Mouse (Mus musculus): ENCODE results near the gene Wrb.
"Not testable (repeated sequence)": the region's sequence is repeated elsewhere in the genome, so short reads cannot be mapped to it uniquely, and the experiment has no call there.

Gene Wrb

DNA sequence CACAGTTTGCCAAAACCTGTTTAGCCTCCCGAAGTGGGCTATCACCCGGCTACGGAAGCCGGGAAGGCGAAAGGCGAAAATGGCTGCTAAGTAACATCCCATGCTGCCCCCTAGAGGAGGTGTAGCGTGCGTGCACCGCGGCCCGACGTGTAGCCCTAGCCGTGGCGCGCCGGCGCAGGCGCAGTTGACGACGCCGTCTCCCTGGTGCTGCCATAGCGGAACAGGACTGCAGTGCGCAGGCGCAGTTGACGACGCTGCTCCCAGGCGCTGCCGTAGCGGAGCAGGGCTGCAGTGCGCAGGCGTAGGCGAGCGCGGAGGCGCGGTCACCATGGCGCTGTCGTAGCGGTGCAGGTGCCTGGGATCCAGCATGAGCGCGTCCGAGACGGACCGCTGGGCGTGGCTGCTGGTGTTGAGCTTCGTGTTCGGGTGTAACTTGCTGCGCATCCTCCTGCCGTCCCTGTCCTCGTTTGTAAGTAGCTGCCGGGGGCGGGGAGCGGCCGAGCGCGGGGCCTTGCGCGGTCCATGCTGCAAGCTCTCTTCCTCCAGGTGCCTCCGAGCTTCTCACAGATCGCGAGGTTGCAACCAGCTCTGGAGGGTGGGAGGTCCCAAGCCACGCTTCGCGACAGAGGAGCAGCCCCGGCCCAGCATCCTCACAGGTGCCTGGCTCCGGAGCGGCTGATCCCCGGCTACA is at the start of gene Wrb:
Gene Wrb (plus strand): TSS at position 298 of the 691 bp plus-strand sequence.
- DNase-seq (ENCODE audit: low read depth, low spot score) = peak; percentile 100

DNA sequence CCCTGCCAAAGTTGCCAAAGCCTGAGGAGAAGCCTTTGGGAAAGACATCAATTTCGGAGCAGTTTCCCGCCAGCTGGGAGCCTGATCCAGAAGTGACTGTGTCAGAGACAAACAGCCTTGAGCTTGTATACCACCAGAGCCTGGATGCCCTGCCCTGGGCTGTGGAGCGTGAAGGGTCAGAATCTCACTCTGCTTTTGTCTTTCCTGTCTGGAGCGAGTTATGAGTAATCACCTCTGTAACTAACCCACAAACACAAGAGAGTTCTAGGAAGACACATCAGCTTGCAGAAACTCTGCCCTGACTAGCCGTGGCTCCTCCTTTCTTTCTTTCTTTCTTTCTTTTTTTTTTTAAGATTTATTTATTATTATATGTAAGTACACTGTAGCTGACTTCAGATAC is 49.2 kb upstream of the Wrb start:
- no peak for DNase-seq (ENCODE audit: low read depth, low spot score)

DNA sequence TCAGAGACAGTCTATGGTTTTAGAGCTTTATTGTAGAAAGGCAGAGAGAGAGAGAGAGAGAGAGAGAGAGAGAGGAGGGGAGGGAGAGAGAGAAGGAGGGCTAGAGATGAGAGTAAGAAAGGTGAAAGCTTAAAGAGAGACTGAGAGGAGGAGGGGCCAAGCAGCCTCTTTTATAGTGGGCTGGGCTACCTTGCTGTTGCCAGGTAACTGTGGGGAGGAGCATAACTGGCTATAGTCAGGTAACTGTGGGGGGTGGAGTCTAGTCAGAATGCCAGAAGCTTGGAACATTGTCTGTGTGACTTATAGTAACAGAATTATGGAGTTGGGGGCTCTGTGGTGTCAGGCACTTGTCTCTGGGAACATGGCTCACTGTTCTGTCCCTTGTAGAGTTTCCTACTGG is 47.4 kb upstream of the Wrb start:
- not testable (repeated sequence) for DNase-seq (ENCODE audit: low read depth, low spot score)

DNA sequence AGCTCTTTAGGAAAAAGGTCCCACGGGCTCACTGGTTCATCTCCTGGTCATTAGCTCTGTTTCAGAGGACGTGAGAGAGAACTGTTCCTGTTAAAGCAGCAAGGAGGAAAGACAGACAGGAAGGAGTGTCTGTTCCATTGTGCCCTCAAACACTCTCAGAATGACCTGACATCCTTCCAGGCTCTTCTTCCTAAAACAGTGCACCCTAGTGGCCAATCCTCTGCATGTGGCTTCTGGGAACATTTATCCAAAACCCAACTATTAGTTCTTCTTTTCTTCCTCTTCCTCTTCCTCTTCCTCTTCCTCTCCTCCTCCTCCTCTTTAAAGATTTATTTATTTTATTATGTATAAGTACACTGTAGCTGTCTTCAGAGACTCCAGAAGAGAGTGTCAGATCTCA is 42.2 kb upstream of the Wrb start:
- no peak for DNase-seq (ENCODE audit: low read depth, low spot score)

DNA sequence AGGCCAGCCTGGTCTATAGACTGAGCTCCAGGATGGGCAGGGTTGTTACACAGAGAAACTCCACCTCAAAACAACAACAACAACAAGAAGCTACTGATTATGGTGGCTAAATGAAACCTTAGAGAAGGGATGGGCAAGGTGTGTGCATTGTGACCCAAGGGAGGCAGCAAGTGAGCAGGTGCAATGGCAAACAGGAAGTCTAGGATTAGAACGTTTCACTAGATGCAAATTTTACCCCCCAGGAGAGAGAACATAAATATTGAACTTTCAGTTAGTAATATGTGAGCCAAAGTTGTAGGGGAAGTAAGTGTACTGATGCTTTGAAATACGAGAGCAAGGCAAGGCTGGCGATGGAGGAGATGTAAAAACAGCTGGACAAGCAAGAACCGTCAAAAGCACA is 35.5 kb upstream of the Wrb start:
- DNase-seq (ENCODE audit: low read depth, low spot score) = no peak

DNA sequence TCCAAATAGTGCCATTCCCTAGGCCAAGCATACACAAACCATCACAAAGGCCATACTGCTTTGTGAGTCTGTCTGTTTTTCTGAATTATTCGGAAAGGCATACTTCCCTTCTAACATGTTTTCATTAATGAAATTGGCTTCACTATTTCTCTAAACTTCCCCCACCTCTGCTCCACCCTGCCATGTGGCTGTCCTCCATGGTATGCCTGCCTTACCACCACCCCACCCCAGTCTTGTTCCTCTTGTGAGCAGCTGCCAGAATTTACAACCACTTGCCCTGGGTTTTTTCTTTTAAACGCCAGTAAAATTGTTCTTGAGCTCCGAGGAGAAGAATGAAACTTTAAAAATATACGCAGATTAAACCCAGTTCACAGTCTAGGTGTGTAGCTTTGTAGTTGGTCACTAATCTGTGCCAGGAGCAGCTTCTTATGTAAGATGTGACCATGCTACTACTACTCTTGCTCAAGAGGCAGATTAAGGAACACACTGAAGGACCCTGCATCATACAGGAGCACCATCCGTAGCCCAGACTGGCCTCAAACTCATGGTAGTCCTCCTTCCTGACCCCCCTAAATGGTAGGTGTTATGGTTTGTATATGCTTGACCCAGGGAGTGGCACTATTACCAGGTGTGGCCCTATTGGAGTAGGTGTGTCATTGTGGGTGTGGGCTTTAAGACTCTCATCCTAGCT is 34.4 kb upstream of the Wrb start:
- no peak for DNase-seq (ENCODE audit: low read depth, low spot score)

DNA sequence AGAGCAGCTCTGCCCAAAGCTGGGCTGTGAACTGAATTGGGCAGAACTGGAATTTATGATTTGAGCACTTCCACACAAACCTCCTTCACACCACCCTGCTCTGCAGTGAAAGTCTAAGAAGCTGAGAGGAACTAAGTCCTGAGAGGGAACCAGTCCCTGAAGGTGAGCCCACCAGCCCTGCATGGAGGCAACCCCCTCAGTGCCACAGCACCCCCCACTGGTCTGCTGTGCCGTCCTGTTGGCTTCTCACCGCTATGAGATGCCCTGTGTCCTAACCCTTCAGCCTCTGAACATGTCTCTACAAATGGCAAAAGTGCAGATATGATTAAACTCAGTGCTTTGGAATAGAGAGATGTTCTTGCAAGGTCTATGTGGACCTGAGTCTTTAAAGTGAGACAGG is 32.4 kb upstream of the Wrb start:
- DNase-seq (ENCODE audit: low read depth, low spot score) = no peak

DNA sequence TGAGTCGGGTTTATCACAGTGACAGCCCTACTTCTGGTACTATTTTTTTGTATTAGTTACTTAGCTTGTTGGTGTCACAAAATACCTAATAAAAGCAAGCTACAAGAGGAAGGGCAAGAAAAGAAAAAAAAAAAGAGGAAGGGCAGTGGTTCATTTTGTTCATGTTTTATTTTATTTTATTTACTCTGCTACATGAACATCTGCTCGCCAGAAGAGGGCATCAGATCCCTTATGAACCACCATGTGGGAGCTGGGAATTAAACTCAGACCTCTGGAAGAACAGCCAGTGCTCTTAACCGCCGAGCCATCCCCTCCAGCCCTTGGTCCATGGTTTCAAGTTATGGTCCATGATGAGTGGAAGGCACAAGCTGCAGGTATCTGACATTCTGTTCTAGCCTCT is 30.5 kb upstream of the Wrb start:
- no peak for DNase-seq (ENCODE audit: low read depth, low spot score)

DNA sequence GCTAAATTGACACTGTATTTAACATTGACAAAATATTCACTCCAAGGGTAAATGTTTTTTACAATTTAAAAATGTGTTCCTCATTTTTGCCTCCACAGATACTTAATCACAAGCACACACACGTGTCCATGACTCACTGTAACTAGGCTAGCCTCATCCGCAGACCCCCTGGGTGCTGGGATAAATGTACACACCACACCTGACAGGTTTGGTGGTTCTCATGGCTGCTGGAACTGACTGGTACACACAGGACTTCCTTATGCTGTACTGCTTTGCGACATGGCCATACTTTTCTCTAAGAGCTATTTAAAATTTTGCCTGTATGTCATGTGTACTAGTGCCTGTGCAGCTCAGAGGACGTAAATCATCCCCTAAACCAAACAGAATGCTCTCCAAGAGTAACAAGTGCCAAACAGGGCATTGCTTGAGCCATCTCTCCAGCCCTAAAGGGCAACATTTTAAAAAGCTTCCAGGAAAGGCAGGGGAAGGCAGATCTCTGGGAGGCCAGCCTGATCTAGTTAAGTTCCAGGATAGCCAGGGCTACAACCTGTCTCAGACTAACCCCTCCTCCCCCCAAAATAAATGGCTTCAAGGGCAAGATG is 25.1 kb upstream of the Wrb start:
- DNase-seq (ENCODE audit: low read depth, low spot score) = no peak

DNA sequence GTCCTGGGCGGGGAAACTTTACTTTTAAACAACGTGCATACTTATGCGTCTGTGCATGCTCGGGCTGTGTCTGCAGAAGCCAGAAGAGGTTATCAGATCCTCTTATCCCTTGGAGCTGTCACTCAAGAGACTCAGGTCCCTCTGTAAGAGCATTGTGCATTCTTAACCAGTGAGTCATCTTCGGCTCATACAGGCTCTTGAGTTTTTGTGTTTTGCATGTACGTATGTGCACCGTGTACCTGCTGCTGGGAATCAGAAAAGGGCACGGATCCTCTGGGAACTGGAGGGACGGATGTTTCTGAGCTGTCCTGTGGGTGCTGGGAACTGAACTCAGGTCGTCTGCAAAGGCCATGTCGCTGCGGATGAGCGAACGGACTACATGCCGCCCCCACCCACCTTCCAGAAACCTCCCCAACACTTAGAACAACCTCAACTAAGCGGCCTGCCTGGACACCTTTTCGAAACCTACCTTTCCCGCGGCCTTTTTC is 18.5 kb upstream of the Wrb start:
- no peak for DNase-seq (ENCODE audit: low read depth, low spot score)

DNA sequence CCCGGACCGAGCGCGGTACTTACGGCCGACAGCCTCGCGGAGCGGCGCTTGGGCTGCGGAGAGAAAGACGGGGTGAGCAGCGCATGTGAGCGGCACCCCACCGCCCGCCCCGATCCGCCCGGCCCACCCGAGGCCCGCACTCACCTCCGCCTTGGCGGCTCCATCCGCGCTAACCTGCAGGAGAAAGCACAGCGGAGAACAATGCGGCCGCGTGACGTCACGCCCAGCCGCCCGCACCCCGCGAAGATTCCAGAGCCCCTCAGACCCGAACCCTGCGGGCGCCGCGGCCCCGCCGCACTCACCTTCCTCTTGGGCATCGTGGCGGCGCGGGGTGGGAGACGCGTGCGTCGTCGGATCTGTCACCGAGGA is 17.9 kb upstream of the Wrb start:
- no peak for DNase-seq (ENCODE audit: low read depth, low spot score)

DNA sequence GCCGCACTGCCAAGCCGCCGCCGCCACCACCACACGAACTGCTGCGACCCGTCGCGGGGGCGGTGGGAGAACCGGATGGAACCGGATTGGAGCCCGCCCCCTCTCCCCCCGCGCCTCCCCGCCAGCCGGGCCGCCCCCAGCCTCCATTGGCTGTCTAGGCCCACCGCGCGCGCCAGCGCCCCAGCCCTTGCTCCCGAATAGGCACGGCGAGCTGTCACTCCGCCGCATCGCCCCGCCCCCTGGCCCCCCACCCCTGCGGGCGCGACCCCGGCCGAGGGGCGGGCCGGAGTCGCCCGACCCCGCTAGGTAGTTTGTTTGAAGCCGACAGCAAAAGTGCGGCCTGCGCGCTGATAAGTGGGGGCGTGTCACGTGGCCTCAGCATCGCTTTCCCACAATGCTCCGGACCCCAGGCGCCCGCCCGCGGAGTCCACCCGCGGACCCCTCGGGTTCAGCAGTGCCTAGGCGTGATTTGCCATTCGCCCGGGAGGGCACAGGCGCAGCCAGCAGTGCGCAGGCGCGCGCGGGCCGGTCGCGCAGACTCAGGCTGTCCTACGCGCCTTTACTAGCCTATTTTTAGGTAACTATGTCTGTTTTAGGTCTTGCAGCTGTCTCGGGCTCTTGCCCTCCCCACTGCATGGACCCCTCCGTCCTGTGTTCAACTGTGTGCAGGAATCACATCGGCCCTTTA is 17.4 kb upstream of the Wrb start, which contains the start of gene Hmgn1:
Gene Hmgn1 (minus strand): TSS at position 73 of the 688 bp plus-strand sequence.
- DNase-seq (ENCODE audit: low read depth, low spot score) = peak; percentile 98

DNA sequence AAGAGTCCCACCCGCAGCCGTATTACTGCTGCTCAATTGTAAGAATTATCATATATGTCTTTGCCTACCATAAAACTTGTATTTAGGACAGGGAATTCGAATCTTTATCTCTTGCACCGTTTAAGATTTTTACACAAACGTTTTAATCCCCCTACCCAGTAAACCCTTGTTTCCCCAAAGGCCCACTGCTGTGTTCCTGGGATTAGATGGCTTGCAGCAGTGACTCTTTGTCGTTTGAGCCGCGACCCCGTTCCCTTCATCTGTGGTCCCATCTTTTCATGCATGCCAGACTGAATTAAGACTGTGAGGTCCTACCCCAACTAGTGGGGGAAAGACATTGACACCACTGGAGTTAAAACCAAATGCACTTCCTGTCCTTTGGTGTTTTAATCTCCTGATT is 16.7 kb upstream of the Wrb start:
- no peak for DNase-seq (ENCODE audit: low read depth, low spot score)

DNA sequence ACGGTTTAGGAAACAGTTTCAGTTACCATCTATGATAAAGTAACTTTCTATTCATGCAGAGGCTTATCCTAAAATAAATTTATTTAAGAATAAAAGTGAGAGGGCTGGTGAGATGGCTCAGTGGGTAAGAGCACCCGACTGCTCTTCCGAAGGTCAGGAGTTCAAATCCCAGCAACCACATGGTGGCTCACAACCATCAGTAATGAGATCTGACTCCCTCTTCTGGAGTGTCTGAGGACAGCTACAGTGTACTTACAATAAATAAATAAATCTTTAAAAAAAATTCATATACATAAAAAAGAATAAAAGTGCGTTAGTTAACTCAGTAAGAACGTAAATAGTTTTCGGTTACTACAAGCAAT is 478 bp upstream of the Wrb start:
- DNase-seq (ENCODE audit: low read depth, low spot score) = not testable (repeated sequence)

DNA sequence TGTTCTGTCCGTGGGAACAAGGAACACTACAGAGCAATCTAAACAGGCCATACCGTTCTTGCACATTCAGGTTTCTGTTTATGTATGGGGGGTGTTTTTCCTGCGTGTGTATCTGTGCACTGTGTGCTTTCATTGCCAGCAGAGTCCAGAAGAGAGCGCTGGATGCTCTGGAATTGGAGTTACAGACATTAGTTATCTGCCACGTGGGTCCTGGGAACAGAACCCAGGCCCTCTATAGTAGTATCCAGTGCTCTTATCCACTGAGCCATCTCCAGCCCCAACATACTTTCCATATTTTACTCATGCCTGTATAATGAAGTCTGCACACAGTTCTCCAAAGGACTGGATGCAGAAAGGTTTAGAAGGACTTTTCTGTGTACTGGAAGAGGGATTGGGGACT is 607 bp downstream of the Wrb start:
- DNase-seq (ENCODE audit: low read depth, low spot score) = no peak

DNA sequence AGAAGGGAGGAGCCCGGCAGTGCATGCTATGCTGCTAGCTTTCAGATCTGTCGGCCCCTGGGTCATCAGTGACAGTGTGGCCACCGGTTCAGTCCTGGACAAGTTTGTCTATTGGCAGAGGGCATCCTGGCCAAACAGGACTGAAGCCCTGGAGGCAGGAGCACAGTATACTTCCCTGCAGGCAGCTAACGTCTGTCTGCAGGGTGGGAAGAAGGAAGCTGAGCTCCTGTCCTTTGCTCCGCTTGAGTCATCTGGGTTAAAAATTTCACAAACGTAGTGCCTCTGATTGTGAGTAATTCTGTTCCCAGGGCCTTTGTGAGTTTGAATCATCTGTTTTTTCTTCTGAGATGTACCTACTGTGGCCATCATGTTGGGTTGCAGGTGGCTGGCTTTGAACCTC is 3.6 kb downstream of the Wrb start:
- no peak for DNase-seq (ENCODE audit: low read depth, low spot score)

DNA sequence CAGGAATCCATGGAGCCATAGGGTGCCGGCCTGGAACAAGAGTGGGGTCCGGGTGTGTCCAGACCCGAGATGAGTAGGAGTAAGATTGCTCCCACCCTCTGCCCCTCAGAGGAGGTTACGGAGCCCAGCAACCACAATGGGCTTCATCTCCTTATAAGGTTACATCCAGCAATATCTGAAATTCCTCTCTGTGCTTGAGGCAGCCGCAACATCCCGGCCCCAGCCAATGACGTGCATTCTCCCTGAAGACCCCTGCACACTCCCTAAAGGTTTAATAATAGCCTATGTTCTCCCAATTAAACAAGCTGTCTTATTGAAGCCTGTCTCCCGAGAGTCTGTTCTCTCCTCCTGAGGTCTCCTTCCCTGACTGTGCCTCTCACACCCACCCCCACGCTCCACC is 4.1 kb downstream of the Wrb start:
- no peak for DNase-seq (ENCODE audit: low read depth, low spot score)

DNA sequence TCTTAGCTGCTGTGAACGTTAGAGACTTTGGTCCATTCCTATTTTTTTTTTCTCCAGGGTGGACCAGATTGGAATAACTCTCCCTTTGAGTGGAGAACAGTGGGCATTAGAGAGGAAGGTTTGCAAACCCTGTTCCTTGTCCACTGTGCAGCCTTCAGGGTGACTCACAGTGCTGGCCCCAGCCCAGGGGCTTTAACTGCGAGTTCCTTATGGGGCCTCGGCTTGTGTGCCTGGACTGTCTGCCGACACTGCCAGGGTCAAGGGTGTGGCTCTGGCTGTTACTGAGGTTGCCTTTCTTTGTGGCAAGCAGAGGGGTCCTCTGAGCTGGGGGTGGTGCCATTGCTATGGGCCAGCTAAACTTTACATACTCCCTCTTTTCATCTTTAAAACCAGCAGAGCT is 5.8 kb downstream of the Wrb start:
- DNase-seq (ENCODE audit: low read depth, low spot score) = no peak

DNA sequence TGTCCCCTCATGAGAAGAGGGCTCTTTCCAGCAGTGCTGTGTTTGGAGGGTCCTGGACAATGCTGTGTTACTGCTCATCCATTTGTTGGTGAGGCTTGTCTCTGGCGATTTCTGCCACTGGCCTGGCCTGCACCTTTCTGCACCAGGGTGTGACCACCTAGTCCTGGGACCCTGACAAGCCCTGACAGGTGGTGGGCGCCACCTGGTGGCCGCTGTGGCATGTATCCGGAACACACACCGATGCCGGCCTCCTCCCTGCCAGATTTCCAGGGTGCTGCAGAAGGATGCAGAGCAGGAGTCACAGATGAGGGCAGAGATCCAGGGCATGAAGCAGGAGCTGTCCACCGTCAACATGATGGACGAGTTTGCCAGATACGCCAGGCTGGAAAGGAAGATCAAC is 6.3 kb downstream of the Wrb start:
- no peak for DNase-seq (ENCODE audit: low read depth, low spot score)

DNA sequence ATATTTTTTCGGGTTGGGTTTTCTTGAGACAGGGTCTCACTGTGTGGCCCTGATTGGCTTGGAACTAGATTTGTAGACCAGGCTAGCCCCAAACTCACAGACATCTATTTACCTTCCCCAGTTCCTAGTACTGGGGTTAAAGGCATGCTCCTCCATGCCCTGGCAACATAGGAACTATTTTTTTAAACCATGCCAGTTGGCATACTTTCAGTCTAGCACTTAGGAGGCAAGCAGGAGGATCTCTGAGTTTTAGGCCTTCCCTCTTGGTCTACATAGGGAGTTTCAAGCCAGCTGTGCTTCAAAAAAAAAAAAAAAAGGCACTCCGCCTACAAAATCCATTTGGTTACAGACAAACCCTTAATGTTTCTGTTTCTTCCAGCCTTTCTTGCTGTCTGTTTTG is 9.3 kb downstream of the Wrb start:
- DNase-seq (ENCODE audit: low read depth, low spot score) = no peak

DNA sequence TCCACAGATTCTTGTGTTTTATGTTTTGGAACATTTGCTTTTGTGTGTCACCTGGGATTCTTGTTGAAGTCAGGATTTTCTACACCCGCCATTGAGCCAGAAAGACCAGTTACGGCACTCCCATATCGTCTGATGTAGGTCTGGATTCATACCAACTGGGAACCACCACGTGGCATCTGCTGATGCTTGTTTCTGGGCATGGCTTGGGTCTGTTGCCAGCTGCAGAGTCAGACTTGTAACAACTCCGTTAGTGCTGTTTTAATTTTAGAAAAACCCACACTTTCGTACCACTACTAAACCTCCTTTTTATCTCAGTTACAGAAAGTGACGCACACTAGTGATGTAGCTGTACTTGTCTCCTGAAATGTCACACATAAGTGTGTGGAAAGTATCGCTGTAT is 10.8 kb downstream of the Wrb start:
- no peak for DNase-seq (ENCODE audit: low read depth, low spot score)

DNA sequence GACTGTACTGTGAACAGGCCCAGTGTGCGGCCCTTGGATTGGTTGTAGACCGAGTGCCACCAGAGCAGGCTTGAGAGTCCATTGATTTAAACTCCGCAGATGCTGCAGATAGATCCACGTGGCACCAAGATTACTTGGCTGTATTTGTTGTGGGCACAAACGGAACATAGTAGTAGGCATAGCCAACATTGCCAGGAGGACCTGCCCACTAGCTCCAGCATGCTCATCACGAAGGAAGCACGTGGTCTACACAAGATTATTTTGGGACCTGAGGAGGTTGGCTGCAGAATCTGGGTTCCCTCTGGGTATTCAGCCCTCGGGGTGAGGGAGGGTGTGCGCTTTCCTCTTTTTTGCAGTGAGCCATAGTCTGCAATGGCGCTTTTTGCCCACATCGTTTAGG is 12.0 kb downstream of the Wrb start:
- DNase-seq (ENCODE audit: low read depth, low spot score) = no peak
